Mouse (Mus musculus): ENCODE data around the gene Rexo5.

GRCm38 (mm10) chr7:119783453-119783852, 10.4 kb upstream of the Rexo5 start:
- peak; percentile 71 for TF ChIP-seq CTCF (IDR thresholded peaks at IDR 0.05; ENCODE audit: low read depth, low read length)
- no peak for TF ChIP-seq POLR2A (IDR thresholded peaks at IDR 0.05; ENCODE audit: extremely low read depth, insufficient read depth, low read length)

Data from liver, adult 2 months (tissue).